Mouse (Mus musculus) heart, embryonic 13.5 days (tissue): ENCODE results near the gene Tuba3b. TPM values are rescaled to one million over a fixed set of nuclear protein-coding genes. Genes with fewer than 3 reads are reported as not detected.

Experiments used
- ATAC-seq: fragments of 200-750 bp; cut with Nextera tagmentation; 2 replicates; pipeline ENCODE4 v1.8.0; 2017; ENCODE audit warnings: moderate TSS enrichment; ENCODE audit not compliant: insufficient number of reproducible peaks, low FRiP score, low TSS enrichment; ENCODE audit errors: extremely low read depth
- H3K27ac ChIP-seq: fragments of 300-500 bp; sonication (generic); replicated peaks from 2 replicates; pipeline ENCODE4 v1.5.1; 2015; ENCODE audit warnings: moderate library complexity, mild to moderate bottlenecking, inconsistent platforms
- H3K27me3 ChIP-seq: fragments of 300-500 bp; sonication (generic); replicated peaks from 2 replicates; pipeline ENCODE4 v1.6.1; 2015; ENCODE audit warnings: mild to moderate bottlenecking, inconsistent platforms
- H3K36me3 ChIP-seq: fragments of 300-500 bp; sonication (generic); 2 replicates; pipeline ENCODE4 v1.6.1; 2015; ENCODE audit warnings: mild to moderate bottlenecking, inconsistent platforms
- H3K4me1 ChIP-seq: fragments of 300-500 bp; sonication (generic); 2 replicates; pipeline ENCODE4 v1.6.1; 2015; ENCODE audit warnings: inconsistent platforms
- H3K4me2 ChIP-seq: fragments of 300-500 bp; sonication (generic); 2 replicates; pipeline ENCODE4 v1.6.1; 2015; ENCODE audit warnings: inconsistent platforms, mild to moderate bottlenecking, moderate library complexity
- H3K4me3 ChIP-seq: fragments of 300-500 bp; sonication (generic); 2 replicates; pipeline ENCODE4 v1.5.1; 2015; ENCODE audit warnings: moderate library complexity, mild to moderate bottlenecking, inconsistent platforms
- H3K9ac ChIP-seq: fragments of 300-500 bp; sonication (generic); 2 replicates; pipeline ENCODE4 v1.6.1; 2015; ENCODE audit warnings: inconsistent platforms, mild to moderate bottlenecking, moderate library complexity
- H3K9me3 ChIP-seq: fragments of 300-500 bp; sonication (generic); 2 replicates; pipeline ENCODE4 v1.6.1; 2016; ENCODE audit warnings: inconsistent platforms
- WGBS: fragments of 180-500 bp; shearing (Covaris S2); methylation state at CpG from one replicate; pipeline ENCODE4 v1.1.7; 2015; ENCODE audit warnings: mixed read lengths; 5-methylcytosine and 5-hydroxymethylcytosine counted together
- polyA plus RNA-seq: library from polyadenylated mRNA; unstranded; fragments of >200 nt; fragmentation: Nextera tagmentation; extraction: Ambion mirVana; gene quantifications from 2 replicates; pipeline ENCODE4 v1.2.1, GENCODE M21; 2015

Tuba3b gene
- polyA plus RNA-seq, 1 experiment from 2014 or later, result not detected

DNA sequence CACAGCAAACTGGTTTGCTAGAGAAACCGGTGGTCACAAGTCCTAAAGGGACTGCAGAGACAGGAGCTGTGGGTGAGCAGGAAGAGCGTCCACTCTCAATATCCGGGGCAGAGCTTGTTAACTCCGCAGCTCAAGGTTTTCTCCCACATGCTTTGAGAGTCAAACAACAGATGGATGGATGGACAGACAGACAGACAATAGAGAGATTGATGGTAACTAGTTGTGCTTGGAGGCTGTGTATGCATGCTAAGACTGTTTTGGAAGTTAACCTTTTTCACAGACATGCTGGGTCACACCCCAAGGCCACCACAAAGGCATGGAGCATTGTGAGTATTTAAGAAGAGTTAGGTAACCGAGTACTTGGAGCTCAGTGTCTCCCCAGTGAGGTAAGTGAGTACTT is 6.9 kb upstream of the Tuba3b start:
- Histone ChIP-seq H3K9ac (no peak overlapping the region), H3K27ac (no peak overlapping the region), H3K36me3 (no peaks in the 10 kb centered on the region), H3K4me3 (no peak overlapping the region), H3K4me2 (no peak overlapping the region), H3K4me1 (no peaks in the 10 kb centered on the region; the same call in 1 of the 2 replicates), H3K27me3 (no peaks in the 10 kb centered on the region), H3K9me3 (no peaks in the 10 kb centered on the region)
- 77% methylated on average over 5 of the region's 5 CpGs for WGBS
- no peak for ATAC-seq

DNA sequence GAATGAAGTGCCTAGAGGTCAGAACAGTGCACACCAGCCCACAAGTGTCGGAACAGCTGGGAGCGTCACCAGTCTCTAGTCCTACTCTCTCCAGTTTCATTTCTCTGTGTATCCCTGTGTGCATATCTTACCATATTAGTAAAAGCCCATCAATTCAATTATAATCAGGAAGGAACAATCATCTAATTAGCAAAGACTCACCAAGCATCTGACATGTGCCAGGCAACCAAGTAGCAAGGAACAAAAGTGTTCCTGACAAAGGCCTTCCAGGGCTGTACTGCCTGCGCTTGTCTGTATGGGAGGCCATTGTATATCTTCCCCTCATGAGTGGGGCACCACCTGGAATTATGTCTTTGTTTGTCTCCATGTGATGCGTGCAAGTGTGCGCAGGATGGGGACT is 4.7 kb upstream of the Tuba3b start:
- no peaks in the 10 kb centered on the region for H3K36me3 ChIP-seq
- no peak overlapping the region for H3K4me2 ChIP-seq
- no peak overlapping the region for H3K9ac ChIP-seq
- H3K9me3 ChIP-seq, result no peaks in the 10 kb centered on the region
- 88% methylated on average over 5 of the region's 5 CpGs for WGBS
- no peaks in the 10 kb centered on the region for H3K4me1 ChIP-seq
- no peak overlapping the region for H3K27ac ChIP-seq
- H3K27me3 ChIP-seq, result no peaks in the 10 kb centered on the region
- ATAC-seq, result no peak
- no peak overlapping the region for H3K4me3 ChIP-seq

DNA sequence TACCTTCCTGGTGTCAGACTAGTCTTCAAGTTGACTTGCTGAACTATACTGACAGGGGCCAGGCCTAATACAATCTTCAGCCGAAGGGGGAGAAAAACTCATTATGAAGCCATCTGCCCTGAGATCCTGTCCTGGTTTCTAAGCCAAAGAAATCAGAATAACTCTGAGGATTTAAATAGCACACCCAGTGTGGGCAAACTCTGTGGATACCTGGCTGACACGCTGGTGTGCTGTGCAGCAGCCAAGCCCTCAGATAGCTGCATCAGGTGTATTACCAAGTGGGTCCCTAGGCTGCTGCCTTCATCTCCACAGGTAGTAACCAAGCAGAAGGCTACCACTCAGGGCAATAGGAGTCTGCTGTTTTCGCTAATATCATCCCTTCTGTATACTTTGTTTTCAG is 2.9 kb upstream of the Tuba3b start:
- H3K9ac ChIP-seq, result no peak overlapping the region
- 75% methylated on average over 3 of the region's 3 CpGs for WGBS
- no peak overlapping the region for H3K27ac ChIP-seq
- H3K4me3 ChIP-seq, result no peak overlapping the region
- no peak for ATAC-seq
- no peaks in the 10 kb centered on the region for H3K9me3 ChIP-seq
- H3K27me3 ChIP-seq, result no peaks in the 10 kb centered on the region
- no peak overlapping the region for H3K4me2 ChIP-seq
- no peaks in the 10 kb centered on the region for H3K36me3 ChIP-seq
- peaks cover 4% of the 10 kb centered on the region for H3K4me1 ChIP-seq

DNA sequence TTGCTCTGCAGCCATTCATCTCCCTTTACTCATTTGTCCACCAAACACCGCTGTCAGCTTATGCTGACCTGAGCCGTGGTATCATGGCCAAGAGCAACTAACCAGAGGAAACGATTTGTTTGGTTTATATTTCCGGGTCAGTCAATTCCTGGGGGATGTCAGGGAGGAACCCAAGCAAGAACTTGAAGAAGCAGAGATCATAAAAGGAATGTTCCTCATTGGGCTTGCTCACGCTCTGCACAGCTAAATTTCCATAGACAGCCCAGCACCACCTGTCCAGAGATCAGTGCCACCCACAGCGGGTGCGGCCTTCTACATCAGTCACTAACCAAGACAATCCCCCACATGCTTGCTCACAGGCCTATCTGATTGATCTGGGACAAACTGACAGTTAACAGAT is 1.3 kb upstream of the Tuba3b start, which contains the start of gene Lmntd1:
Gene Lmntd1, minus strand, starts transcription at position 101 of the 400 bp plus-strand sequence.
- no peaks in the 10 kb centered on the region for H3K27me3 ChIP-seq
- H3K9me3 ChIP-seq, result no peaks in the 10 kb centered on the region
- 66% methylated on average over 7 of the region's 7 CpGs for WGBS
- H3K27ac ChIP-seq, result no peak within 1 kb of the TSS
- H3K4me3 ChIP-seq, result no peak within 1 kb of the TSS
- H3K36me3 ChIP-seq, result no peaks in the 10 kb centered on the region
- no peak for ATAC-seq
- peaks cover 11% of the 10 kb centered on the region for H3K4me1 ChIP-seq
- H3K4me2 ChIP-seq, result no peak within 1 kb of the TSS
- no peak within 1 kb of the TSS for H3K9ac ChIP-seq

DNA sequence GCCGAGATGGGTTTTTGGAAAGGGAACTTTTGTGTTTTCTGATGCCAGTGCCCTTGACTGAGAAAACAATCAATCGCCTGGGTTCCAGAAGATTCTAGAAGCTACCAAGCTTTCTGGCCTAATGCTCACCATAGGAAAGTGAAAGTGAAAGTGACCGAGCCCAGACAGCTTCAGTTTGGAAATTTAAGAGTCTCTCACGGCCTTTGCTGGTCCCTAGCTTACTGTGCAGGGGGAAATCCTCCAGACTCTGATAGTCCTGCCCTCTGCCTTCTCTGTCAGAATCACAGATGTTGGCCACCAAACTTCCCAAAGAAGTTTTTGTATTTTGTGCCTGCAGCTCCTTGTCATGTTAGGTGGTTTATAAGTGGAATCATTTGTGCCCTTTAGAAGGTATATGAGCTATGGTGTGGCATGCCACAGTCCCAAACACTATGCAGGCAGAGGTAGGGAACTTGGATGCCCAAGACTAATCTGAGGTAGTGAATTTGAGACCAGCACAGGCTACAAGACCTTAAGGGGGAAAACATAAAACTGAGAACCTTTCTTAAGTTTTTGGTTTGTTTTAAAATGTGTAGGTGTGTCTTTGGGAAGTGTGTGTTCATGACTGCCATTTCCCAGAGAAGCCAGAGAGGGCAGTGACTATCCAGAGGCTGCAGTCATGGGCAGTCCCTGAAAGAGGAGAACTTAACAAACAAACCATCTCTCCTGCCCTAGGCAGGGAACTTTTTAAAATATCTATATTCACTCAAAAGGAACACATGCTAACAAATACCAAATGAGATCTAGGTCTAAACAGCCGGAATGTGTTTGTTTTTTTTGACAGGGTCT is 1.1 kb downstream of the Tuba3b start:
- H3K4me3 ChIP-seq, result no peak overlapping the region
- no peak overlapping the region for H3K9ac ChIP-seq
- H3K4me2 ChIP-seq, result no peak overlapping the region
- WGBS, result 78% methylated on average over 5 of the region's 5 CpGs
- H3K27me3 ChIP-seq, result no peaks in the 10 kb centered on the region
- no peak overlapping the region for H3K27ac ChIP-seq
- peaks cover 11% of the 10 kb centered on the region for H3K4me1 ChIP-seq
- H3K36me3 ChIP-seq, result no peaks in the 10 kb centered on the region
- ATAC-seq, result no peak
- no peaks in the 10 kb centered on the region for H3K9me3 ChIP-seq

DNA sequence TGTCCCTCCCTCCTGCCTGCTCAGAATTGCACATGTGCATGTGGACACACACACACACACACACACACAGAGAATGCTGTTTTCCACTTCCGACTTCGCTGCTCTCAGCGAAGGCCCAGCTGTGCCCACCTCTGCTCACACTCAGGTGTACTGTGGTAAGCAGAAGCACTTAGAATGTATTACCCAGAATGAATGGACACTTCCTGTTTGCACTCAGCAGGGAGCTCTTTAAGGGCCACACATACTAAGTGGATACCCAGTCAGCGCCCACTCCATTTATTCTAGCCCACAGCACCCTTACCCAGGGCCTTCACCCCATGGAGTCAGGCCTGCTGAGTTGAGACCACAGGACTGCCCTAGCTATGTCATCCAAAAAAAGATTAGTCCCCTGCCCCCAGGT is 7.6 kb downstream of the Tuba3b start:
- Histone ChIP-seq H3K9me3 (no peaks in the 10 kb centered on the region; the same call in 1 of the 2 replicates), H3K27me3 (no peaks in the 10 kb centered on the region), H3K9ac (no peak overlapping the region), H3K4me2 (no peak overlapping the region), H3K4me1 (peaks cover 2% of the 10 kb centered on the region; the same call in 1 of the 2 replicates), H3K27ac (no peak overlapping the region), H3K36me3 (no peaks in the 10 kb centered on the region), H3K4me3 (no peak overlapping the region)
- 77% methylated on average over 4 of the region's 4 CpGs for WGBS
- ATAC-seq, result no peak

DNA sequence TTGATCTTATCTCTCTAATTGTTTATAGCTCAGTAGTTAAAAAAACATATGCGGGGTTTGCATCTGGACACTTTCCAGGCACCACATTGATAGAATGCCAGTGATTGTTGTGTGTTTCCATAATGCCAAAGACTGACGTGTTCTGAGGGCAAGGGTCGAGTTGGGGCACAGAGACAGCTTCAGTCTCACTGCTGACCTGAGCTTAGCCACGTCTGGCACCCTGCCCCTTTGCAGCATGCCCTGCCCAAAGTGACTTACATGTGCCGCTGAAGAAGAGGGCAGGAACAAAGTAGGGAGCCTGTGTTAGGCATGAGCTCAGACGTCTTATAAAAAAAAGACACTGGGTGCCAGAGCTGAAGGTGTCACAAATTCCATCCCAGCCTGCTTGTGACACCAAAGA is 14.7 kb downstream of the Tuba3b start:
- Histone ChIP-seq H3K4me1 (peaks cover 11% of the 10 kb centered on the region), H3K27me3 (no peaks in the 10 kb centered on the region), H3K27ac (no peak overlapping the region), H3K4me3 (no peak overlapping the region), H3K36me3 (no peaks in the 10 kb centered on the region), H3K9me3 (peaks cover 7% of the 10 kb centered on the region; the same call in 1 of the 2 replicates), H3K4me2 (no peak overlapping the region), H3K9ac (no peak overlapping the region)
- ATAC-seq, result no peak
- WGBS, result 37% methylated on average over 6 of the region's 6 CpGs

DNA sequence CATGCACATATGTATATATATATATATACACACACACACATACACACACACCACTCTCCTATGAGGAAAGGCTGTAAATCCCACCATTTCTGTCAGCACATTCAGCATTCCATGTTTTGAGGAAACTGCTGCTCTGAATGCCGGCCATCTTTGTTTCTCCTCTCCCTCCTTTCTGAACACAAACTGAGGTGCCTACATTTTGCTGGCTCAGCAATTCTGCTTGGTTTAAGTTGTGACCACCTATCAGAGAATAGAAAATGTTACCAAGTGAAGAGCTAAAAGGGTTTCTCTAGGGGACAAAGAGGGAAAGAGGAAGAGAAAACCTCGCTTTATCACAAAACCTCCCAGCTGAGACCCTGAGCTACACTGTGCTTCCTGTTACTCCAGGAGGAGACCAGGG is 18.9 kb downstream of the Tuba3b start:
- ATAC-seq, result no peak

DNA sequence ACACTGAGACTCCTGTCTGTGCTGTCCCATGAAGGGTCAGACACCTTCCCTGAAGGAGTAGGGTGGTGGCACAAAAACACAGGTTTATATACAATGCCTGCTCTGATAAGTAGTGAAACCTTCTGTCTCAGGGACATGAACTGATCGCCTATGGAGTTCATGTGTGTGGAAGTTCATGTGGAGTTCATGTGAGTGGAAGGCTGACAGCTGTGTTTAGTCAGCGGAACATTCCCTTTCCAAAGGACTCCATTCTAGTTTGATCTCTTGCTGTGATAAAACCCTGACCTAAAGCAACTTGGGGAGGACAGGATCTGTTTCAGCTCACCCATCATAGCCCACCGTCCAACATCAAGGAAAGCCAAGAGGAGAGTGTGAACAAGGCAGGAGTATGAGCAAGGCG is 21.1 kb downstream of the Tuba3b start:
- no peaks in the 10 kb centered on the region for H3K27me3 ChIP-seq
- peaks cover 7% of the 10 kb centered on the region; the same call in 1 of the 2 replicates for H3K9me3 ChIP-seq
- H3K4me2 ChIP-seq, result no peak overlapping the region
- no peak for ATAC-seq
- no peak overlapping the region for H3K4me3 ChIP-seq
- no peak overlapping the region for H3K9ac ChIP-seq
- no peaks in the 10 kb centered on the region for H3K36me3 ChIP-seq
- peaks cover 10% of the 10 kb centered on the region for H3K4me1 ChIP-seq
- WGBS, result 66% methylated on average over 4 of the region's 4 CpGs
- H3K27ac ChIP-seq, result no peak overlapping the region

More for the DNA sequence above, 18.9 kb downstream of the Tuba3b start:
- 64% methylated on average over 2 of the region's 2 CpGs for WGBS
- H3K27me3 ChIP-seq, result no peaks in the 10 kb centered on the region
- H3K27ac ChIP-seq, result no peak overlapping the region
- H3K4me1 ChIP-seq, result peaks cover 20% of the 10 kb centered on the region
- H3K9ac ChIP-seq, result no peak overlapping the region
- no peaks in the 10 kb centered on the region for H3K36me3 ChIP-seq
- H3K4me2 ChIP-seq, result no peak overlapping the region
- no peak overlapping the region for H3K4me3 ChIP-seq
- H3K9me3 ChIP-seq, result 0 out of 2 replicates have a peak, but pooled peaks cover 7% of the 10 kb centered on the region

DNA sequence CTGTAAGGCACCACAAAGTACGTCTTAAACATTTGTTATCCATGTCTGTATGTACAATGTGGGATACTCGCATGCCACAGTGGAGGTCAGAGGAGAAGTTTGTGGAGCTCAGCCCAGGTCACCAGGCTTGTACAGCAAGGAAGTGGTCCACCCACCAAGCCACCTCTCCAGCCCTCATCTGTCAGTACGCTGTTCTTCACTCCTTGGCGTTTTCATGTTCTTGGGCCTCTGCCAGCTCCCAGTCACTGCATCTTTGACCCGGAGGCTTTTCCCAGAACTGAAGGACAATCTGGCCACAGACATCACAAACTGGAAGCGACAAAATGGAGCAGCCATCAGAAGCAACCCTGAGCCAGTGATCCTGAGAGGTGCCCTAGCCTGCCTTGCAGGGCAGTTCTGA is 22.7 kb downstream of the Tuba3b start:
- no peak for ATAC-seq
- Histone ChIP-seq H3K36me3 (no peaks in the 10 kb centered on the region), H3K27me3 (no peaks in the 10 kb centered on the region), H3K9me3 (no peaks in the 10 kb centered on the region; the same call in 1 of the 2 replicates), H3K4me1 (peaks cover 10% of the 10 kb centered on the region), H3K4me3 (no peak overlapping the region), H3K4me2 (no peak overlapping the region), H3K27ac (peak overlapping the region; percentile 21; the same call in 1 of the 2 replicates), H3K9ac (no peak overlapping the region)
- 38% methylated on average over 6 of the region's 6 CpGs for WGBS

DNA sequence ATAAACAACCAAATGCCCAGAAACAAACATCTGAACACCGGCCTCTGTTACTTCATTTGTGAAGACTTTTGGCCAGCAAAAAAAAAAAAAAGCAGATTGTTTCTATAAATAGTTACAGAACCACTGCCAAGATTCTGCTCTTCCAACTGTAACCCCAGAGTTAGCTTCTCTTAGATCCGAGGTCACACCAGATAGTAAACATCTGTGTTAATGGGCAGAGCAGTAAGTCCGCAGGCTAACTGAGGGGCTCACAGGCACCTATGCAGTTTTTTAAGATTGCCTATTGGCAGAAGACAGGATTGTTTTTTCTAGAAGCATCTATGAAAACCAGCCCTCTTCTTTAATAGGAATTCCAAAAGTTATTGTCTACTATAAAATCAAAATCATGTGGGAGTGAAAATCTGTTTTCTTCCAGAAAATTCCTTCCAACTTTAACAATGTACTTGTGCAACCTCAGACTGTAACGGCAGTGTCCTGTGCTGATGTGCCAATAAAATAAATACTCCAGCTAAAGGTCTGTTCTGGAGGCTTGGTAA is 25.5 kb downstream of the Tuba3b start:
- H3K4me3 ChIP-seq, result no peak overlapping the region
- H3K27ac ChIP-seq, result no peak overlapping the region
- no peak for ATAC-seq
- H3K4me1 ChIP-seq, result peaks cover 10% of the 10 kb centered on the region
- no peaks in the 10 kb centered on the region for H3K36me3 ChIP-seq
- H3K9ac ChIP-seq, result no peak overlapping the region
- no peaks in the 10 kb centered on the region for H3K27me3 ChIP-seq
- H3K9me3 ChIP-seq, result no peaks in the 10 kb centered on the region; the same call in 1 of the 2 replicates
- WGBS, result 59% methylated on average over 4 of the region's 4 CpGs
- no peak overlapping the region for H3K4me2 ChIP-seq

DNA sequence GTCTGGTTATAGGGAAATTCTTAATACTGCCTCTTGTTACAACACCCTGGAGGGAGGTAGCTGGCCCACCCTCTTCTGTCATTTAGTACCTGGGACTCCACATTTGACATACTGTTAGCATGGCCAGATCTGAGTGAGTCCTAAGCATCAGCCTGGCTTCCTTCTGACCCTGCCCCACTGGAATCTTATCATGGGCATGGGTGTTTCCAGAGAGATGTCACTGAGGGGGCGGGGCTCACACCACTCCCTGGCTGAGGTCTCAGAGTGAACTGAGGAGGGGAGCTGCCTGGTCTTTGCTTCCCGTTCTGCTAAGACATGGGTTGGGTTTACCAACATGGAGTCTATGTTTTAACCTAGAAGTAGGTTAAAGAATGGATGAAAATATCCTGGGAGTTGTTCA is 36.4 kb downstream of the Tuba3b start:
- H3K27me3 ChIP-seq, result no peaks in the 10 kb centered on the region
- no peak overlapping the region for H3K4me2 ChIP-seq
- no peak overlapping the region for H3K4me3 ChIP-seq
- WGBS, result 52% methylated on average over 2 of the region's 2 CpGs
- H3K4me1 ChIP-seq, result no peaks in the 10 kb centered on the region
- peaks cover 14% of the 10 kb centered on the region; the same call in 1 of the 2 replicates for H3K9me3 ChIP-seq
- no peak overlapping the region for H3K27ac ChIP-seq
- no peak for ATAC-seq
- no peak overlapping the region for H3K9ac ChIP-seq
- no peaks in the 10 kb centered on the region for H3K36me3 ChIP-seq
